Mouse (Mus musculus) erythroblast, adult 5-6 weeks (primary cell): Measurements from ENCODE around the gene Gabbr1. TPM values are rescaled to one million over a fixed set of nuclear protein-coding genes. Genes with fewer than 3 reads are reported as not detected.

ENCODE experiments used
- ATAC-seq: replicated peaks from 2 replicates; pipeline ENCODE4 v1.8.0; 2016; ENCODE audit warnings: moderate number of reproducible peaks, mild to moderate bottlenecking, moderate TSS enrichment, inconsistent platforms; ENCODE audit not compliant: poor library complexity, low FRiP score, severe bottlenecking
- total RNA-seq, 2 experiments: library from RNA; stranded (forward) in 1 of 2; stranded (reverse) in 1 of 2; fragments of 150-400 nt in 1 of 2; fragments of 200-764, 138-1000 nt in 1 of 2; gene quantifications; 2 replicates each; pipeline versions ENCODE4 v1.2.3 to v1.2.4; 2015 to 2017; ENCODE audit warnings: low replicate concordance in 2 of 2

The Gabbr1 gene
- total RNA-seq, 2 experiments from 2014 or later: 0.85 to 1.2 TPM

- no peak for ATAC-seq
Observed at GRCm38 (mm10) chr17:37039127-37039894, 6.5 kb upstream of the Gabbr1 start.

DNA sequence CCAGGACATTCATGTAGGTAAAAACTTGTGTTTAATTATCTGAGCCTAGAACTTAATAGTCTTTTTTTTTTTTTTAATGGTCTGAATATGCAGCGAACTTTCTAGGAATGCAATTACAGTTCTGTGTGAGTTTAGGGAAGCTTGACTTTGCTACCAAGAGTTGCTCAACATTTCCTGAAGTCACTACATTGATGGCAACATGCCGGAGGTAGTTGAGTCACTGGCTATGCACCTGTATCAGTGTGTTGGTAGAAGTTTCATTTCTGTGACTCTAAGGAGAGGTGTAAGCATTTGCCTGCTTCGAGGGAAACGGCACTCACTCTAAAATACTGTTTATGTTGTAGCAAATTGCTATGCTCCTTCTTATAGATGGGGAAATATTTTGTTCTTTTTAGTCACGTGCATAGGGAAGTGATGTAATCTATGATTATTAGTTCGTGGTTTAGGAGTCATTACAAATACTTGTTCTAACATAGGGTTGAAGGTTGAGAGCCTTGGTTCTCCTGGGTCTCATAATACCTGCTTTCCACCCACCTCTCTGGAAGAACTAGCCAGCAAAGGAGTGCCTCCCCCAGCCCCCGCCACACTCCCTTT, 1.0 kb upstream of the Gabbr1 start:
- no peak for ATAC-seq

GRCm38 (mm10) chr17:37046312-37047112, 746 bp downstream of the Gabbr1 start:
- no peak for ATAC-seq

DNA sequence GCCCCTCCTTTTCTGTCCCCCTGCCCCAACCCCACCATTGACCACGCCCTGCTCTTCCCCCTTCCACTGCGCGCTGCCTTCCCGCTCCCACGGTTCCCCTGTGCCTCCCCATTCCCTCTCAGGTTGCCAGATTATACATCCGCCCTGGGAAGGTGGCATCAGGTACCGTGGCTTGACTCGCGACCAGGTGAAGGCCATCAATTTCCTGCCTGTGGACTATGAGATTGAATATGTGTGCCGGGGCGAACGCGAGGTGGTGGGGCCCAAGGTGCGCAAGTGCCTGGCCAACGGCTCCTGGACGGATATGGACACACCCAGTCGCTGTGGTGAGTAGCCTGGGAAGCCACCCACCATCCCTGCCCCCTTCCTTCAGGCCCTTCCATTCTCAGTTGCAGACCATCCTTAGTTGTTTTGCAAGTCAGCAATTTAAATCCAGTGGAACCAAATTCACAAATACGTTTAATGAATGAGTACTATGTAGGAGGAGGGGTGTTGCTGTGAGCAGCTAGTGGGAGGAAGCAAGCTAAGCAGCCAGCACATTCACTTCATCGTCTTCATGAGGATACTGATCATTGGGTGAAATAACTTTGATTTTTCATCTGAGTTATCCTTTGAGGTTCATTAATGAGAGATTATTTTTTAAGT, 1.7 kb downstream of the Gabbr1 start:
- ATAC-seq: no peak

DNA sequence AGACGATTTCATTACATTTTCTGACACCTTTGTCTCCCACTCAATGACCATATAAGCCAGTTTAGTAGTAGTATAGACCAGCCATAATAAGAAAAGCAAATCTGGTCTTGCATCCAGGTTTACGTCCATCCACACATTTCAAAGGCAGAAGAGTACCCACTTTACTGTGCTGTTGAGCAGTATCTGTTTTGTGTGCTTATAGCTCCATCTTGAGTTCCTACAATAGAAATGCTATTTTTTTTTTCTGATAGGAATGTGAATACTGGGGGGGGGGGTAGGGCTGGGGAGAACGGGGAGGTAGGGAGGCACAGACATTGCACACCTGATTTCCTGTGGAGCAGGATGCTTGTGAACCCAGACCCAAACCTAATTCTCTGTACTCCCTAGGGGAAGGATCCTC, 2.2 kb downstream of the Gabbr1 start:
- ATAC-seq: no peak

DNA sequence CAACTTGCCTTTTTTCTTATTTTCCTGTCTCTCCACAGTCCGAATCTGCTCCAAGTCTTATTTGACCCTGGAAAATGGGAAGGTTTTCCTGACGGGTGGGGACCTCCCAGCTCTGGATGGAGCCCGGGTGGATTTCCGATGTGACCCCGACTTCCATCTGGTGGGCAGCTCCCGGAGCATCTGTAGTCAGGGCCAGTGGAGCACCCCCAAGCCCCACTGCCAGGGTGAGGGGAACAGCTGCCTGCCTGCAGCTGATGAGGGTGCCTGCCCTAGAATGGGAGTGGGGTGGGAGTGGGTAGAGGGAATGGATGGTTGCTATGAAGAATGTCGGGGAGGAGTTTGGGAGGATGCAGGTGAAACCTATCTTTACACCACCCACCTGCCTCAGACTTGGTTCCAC, 2.6 kb downstream of the Gabbr1 start:
- ATAC-seq: no peak

GRCm38 (mm10) chr17:37049570-37050310, 4.0 kb downstream of the Gabbr1 start:
- ATAC-seq: no peak

GRCm38 (mm10) chr17:37050399-37050798, 4.6 kb downstream of the Gabbr1 start:
- ATAC-seq: no peak

GRCm38 (mm10) chr17:37050876-37051275, 5.1 kb downstream of the Gabbr1 start:
- ATAC-seq: no peak

DNA sequence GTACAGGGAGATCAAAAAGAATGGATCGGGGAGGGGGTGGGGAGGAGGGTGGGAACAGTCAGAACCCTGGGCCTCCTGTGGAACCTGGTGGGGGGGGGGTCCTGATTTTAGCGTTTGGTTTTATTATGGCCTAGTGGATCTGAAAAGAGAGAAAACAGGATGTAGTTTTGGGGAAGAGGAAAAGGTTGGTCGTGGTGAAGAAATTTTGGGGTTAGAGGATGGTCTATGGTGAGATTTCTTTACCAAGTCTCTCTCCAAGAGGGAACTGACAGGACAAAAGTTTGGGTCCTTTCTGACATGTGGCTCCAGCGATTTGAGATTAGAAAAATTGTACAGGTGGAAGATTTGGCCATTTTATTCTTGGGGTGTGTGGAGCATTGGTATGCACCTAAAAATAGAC, 6.0 kb downstream of the Gabbr1 start:
- ATAC-seq: no peak

GRCm38 (mm10) chr17:37056957-37057356, 11.2 kb downstream of the Gabbr1 start:
- ATAC-seq: no peak

DNA sequence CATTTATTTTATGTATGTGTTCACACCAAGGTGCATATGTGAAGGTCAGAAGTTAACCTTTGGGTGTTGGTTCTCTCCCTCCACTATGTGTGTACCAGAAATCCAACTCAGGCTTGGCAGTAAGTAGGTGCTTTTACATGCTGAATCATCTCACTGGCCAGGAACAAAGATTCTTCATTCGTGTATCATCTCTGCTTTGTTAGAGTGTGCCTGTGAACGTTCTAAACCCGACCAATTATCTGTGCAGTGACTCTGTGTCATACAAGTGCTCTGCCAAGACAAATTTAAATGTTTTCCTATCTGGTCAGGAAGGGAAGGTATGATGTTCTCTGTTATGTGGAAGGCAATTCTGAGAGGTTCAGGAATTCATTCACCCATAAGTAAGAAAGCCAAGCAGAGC, 15.7 kb downstream of the Gabbr1 start:
- no peak for ATAC-seq

GRCm38 (mm10) chr17:37062101-37062641, 16.4 kb downstream of the Gabbr1 start:
- no peak for ATAC-seq

DNA sequence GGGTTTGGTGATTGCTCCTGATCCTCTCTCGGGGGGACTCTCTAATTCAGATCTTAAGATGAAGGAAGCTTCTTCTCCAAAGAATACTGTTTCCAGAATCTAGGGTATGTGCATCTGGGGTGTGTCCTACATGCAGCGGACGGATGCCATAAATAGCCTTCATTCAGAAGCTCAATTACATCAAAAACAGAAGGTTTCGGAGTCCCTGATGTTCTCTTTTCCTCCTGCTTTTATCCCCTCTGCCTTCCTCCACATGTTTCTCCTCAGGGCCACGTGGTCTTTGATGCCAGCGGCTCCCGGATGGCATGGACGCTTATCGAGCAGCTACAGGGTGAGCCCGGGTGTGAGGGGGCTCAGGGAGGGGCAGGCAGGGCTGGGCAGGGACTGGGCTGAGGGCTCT, 17.3 kb downstream of the Gabbr1 start:
- ATAC-seq: no peak

DNA sequence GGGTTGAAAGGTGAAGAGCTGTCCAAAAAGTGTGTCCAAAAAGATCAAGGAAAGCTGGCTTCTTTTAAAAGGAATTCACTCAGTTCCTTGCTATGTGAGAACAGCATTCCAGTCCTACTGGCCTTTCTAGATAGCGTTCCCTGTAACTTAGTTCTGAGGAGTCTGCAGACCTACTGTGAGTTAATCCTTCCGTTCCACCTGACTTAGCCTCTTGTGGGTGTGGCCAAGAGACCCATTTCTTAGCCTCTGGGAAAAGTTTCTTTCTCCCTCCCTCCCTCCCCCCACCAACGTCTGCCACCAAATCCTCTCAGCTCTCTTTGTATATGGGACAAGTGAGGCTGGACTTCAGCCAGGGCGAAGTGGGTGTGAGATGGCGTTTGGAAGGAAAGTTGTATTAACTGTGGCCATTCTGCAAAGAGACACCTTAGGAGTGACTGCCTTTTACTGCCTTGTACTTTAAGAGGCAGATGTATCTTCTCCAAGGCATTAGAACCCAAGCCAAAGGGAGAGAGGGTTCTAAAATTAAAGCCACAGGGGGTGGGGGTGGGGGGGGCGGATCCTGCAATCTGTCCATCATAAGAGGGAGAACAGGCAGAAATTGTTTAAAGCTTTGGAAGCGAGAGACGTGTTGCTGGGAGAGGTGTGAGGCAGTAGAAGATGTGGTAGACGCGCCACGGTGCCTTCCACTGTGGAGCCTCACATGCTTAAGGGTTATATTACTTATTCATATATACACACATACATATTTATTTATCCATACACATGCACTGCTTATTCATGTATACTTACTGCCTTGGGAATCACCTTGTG, 18.1 kb downstream of the Gabbr1 start:
- ATAC-seq: no peak

DNA sequence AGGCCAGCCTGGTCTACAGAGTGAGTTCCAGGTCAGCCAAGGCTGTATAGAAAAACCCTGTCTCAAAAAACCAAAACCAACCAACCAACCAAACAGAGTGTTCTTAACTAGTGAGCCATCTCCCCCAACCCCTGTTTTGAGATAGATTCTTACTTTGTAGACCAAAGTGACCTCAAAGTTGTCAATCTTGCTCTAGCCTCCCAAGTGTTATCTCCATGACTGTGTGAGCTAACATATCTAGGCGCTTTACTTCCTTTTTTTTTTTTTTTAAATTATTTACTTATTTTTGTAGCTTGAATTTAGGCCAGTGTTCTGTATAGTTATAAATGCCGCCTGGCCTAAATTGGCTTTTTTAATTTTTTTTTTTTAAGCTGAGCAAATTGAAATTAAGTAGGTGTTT, 20.2 kb downstream of the Gabbr1 start:
- ATAC-seq: no peak

DNA sequence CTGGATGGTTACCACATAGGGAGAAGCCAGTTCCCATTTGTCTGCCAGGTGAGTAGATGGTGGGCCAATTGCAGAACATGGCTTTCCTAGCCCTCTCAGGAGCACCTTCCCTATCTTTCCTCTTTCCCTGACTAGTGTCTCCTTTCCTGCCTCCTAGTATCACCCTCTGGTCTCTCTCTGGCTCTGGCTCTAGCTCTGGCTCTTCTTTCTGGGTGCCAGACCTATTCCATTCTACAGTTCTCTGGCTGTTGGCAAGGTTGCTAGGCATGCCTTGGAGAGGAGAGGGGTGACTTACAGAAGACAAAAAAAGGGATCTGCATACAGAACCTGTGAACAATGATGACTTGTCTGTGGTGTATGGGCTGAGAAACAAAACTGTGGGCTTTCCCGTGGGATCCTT, 22.1 kb downstream of the Gabbr1 start:
- ATAC-seq: no peak

DNA sequence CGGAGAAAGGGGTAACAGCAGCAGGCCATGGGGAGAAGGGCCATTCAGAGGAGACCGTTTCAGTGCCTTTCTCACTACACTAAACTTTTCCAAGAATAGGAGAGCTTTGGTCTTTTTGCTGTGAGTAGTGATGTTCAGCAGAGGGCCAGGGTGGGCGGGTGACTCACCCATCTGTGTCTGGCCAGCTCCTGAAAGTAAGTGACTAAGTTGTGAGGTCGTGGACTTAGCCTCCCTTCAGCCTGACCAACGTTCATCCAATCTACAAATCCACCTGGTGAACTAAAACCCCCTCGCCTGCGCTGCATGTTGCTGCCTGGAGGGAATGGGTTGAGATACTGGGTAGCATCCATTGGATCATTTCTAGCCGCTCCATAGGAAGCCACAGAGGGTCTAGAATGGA, 24.4 kb downstream of the Gabbr1 start:
- ATAC-seq: no peak
